Mouse (Mus musculus) intestine, embryonic 16.5 days (tissue): ENCODE data around the gene Fli1. TPM values are rescaled to one million over a fixed set of nuclear protein-coding genes. Genes with fewer than 3 reads are reported as not detected.

ENCODE experiments used
- ATAC-seq: fragments of 200-750 bp; cut with Nextera tagmentation; 2 replicates; pipeline ENCODE4 v1.8.0; 2017; ENCODE audit warnings: moderate TSS enrichment, moderate library complexity
- H3K27ac ChIP-seq: fragments of 300-500 bp; sonication (generic); 2 replicates; pipeline ENCODE4 v1.5.1; 2014; ENCODE audit warnings: mild to moderate bottlenecking, low read length
- H3K27me3 ChIP-seq: fragments of 300-500 bp; sonication (generic); replicated peaks from 2 replicates; pipeline ENCODE4 v1.6.1; 2014; ENCODE audit warnings: low read length, control low read depth, mixed read lengths; ENCODE audit not compliant: control insufficient read depth, insufficient read depth
- H3K36me3 ChIP-seq: fragments of 300-500 bp; sonication (generic); 2 replicates; pipeline ENCODE4 v1.6.1; 2014; ENCODE audit warnings: low read length, control low read depth; ENCODE audit not compliant: control insufficient read depth, insufficient read depth
- H3K4me1 ChIP-seq: fragments of 300-500 bp; sonication (generic); 2 replicates; pipeline ENCODE4 v1.6.1; 2014; ENCODE audit warnings: low read length, control low read depth, mixed read lengths; ENCODE audit not compliant: control insufficient read depth, insufficient read depth
- H3K4me2 ChIP-seq: fragments of 300-500 bp; sonication (generic); 2 replicates; pipeline ENCODE4 v1.6.1; 2014; ENCODE audit warnings: low read depth, low read length, control low read depth
- H3K4me3 ChIP-seq: fragments of 300-500 bp; sonication (generic); 2 replicates; pipeline ENCODE4 v1.5.1; 2014; ENCODE audit warnings: mild to moderate bottlenecking, low read length
- H3K9ac ChIP-seq: fragments of 300-500 bp; sonication (generic); 2 replicates; pipeline ENCODE4 v1.6.1; 2014; ENCODE audit warnings: low read depth, low read length
- H3K9me3 ChIP-seq: fragments of 300-500 bp; sonication (generic); 2 replicates; pipeline ENCODE4 v1.6.1; 2016; ENCODE audit warnings: low read length, control low read depth; ENCODE audit not compliant: control insufficient read depth
- WGBS: fragments of 180-500 bp; shearing (Covaris S2); extraction: QIAGEN DNeasy Blood & Tissue Kit; methylation state at CpG from one replicate; pipeline ENCODE4 v1.1.7; 2014; 5-methylcytosine and 5-hydroxymethylcytosine counted together
- polyA plus RNA-seq: library from polyadenylated mRNA; unstranded; fragments of >200 nt; fragmentation: Nextera tagmentation; extraction: Ambion mirVana; gene quantifications from 2 replicates; pipeline ENCODE4 v1.2.1, GENCODE M21; 2015

Gene Fli1
- polyA plus RNA-seq, 1 experiment from 2014 or later = 10.1 TPM

DNA sequence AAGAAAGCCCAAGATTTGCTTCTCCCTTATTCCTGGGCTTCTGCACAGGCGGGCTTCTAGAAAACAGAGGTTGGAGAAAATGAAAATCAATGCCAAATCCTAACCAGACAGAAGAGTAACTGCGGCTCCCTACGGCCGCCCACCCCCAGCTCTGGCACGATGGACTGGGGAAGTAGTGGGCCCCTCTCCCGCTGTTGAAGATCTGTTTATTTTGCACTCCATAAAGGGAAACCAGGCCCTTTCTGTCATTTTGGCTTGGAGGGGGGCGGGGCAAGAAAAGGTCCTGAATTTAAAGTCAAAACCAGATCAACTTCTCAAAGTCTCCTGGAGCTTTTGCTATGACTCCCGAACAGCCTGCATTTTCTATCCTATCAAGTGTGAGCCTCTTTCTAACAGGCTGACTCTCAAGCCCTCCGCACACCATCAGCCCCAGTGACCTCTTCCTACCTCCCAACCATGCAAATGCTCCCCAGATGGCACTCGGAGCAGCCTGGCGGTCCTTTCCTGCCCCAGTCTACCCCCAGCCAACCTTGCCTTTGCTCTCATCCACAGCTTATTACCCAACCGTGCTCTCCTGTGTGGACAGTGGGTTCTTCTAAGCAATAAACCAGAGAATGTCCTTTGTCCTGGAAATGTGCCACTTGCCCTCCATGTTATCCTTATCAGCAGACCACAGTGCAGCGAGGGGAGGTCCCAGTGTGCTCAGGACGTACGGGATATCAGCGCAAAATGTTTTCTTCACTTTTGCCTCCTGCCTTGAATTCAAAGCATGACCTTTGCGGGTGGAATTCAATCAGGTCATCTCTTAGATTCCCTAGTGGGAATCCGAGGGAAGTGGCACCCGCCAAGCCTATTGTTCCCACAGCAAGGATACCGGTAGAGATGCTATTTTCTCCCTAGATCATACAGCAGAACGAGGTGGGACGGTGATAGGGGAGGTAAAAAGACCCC is 23.3 kb downstream of the Fli1 start:
- ATAC-seq = peak; percentile 66
- no peaks in the 10 kb centered on the region for H3K36me3 ChIP-seq
- H3K27ac ChIP-seq = peak overlapping the region; percentile 55
- no peaks in the 10 kb centered on the region for H3K9me3 ChIP-seq
- peak overlapping the region; percentile 4 for H3K4me2 ChIP-seq
- H3K4me3 ChIP-seq = no peak overlapping the region
- H3K9ac ChIP-seq = no peak overlapping the region
- H3K27me3 ChIP-seq = no peaks in the 10 kb centered on the region
- H3K4me1 ChIP-seq = peaks cover 20% of the 10 kb centered on the region
- 51% methylated on average over 22 of the region's 22 CpGs for WGBS

DNA sequence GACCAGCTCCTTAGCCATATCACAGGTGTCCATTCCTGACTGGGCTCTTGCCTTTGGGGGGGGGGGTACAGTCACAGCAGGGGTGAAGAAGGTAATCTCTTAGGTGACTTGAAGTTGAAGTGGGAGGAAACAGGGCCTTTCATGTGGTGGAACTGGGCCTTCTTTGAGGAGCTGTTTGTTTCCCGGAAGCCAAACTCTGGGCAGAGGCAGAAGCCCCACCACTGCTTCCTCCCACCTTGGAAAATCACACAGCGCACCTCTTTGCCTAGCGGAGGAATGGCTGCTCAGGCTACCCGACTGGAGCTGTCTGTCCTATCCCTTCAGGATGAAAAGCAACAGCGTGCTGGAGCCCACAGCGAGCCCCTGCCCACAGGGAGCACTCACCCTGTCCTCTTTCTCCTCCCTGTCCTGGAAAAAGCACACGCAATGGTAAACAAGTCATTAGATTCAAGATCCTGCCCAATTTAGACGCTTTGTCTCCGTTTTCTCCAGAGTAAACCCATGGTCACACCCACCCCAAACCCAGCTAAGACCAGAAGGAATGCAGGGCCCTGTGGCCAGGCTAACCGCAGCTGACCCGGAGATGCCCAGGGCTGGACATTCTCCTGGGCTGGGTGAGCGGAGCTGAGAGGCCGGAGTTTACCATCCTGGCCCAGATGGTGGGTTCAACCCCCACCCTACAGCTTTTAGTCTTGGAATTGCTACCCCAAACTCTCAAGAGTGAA is 24.1 kb downstream of the Fli1 start:
- ATAC-seq = 0 out of 2 replicates have a peak, but pooled peaks have one; percentile 11
- Histone ChIP-seq H3K9me3 (no peaks in the 10 kb centered on the region), H3K36me3 (no peaks in the 10 kb centered on the region), H3K27ac (peak overlapping the region; percentile 45), H3K9ac (no peak overlapping the region; the same call in 1 of the 2 replicates), H3K27me3 (no peaks in the 10 kb centered on the region), H3K4me3 (no peak overlapping the region), H3K4me2 (peak overlapping the region; percentile 4), H3K4me1 (peaks cover 20% of the 10 kb centered on the region)
- WGBS = 50% methylated on average over 13 of the region's 13 CpGs

DNA sequence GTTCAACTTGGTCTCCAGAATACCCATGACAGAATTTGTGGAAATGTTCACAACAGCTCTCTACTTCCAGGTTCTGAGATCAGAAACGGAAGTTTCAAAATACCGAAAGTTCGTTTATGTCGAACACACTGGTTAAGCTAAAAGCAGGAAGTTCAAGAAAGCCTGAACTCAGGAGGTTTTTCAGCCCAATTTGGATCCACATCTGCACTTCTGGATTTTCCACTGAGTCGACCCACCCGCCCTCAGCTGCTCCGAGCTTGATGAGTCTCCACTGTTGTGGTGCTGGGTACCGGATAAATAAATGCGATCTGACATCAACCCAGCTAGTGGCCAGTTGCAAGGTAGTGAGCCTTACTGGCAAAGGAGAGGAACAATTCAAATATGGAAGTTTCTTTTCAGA is 26.0 kb downstream of the Fli1 start:
- H3K27me3 ChIP-seq = no peaks in the 10 kb centered on the region
- peak overlapping the region; percentile 5; the same call in 1 of the 2 replicates for H3K27ac ChIP-seq
- ATAC-seq = no peak
- WGBS = 70% methylated on average over 9 of the region's 9 CpGs
- no peak overlapping the region for H3K9ac ChIP-seq
- H3K36me3 ChIP-seq = no peaks in the 10 kb centered on the region
- no peak overlapping the region for H3K4me3 ChIP-seq
- H3K4me2 ChIP-seq = no peak overlapping the region
- no peaks in the 10 kb centered on the region for H3K9me3 ChIP-seq
- peaks cover 20% of the 10 kb centered on the region for H3K4me1 ChIP-seq

DNA sequence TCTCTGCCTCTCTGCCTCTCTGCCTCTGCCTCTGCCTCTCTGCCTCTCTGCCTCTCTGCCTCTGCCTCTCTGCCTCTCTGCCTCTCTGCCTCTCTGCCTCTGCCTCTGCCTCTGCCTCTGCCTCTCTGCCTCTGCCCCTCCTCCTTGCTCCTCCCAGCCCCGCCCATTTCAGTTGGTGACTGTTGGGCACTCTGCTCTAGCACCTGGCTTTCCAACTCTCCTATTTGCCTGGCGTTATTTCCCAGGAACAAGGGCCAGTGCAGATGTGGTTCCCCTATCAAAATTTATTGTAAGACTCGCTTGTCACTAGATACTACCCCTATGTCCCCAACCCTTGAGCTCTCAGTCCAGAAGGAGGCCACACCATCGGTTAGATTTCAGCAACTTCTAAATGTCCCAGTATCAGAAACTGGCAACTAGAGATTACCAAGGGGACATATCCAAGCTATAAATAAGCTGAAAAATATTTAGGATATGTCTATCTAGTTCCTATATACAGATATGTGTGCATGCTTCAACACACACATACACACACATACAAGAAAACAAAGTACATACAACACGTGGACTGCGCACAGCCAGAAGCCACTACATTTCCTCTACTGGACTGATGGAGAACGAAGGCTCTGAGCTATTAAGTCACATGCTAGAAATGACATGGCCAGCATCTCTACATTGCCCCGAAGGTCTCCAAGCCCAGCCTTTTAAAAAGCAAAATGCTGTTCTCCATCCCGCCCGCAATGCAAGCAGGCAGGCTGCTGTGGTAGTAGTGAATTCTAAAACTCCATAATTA is 26.6 kb downstream of the Fli1 start:
- H3K4me2 ChIP-seq = no peak overlapping the region
- WGBS = 77% methylated on average over 10 of the region's 10 CpGs
- no peaks in the 10 kb centered on the region for H3K27me3 ChIP-seq
- peak overlapping the region; percentile 5; the same call in 1 of the 2 replicates for H3K27ac ChIP-seq
- H3K9ac ChIP-seq = no peak overlapping the region
- H3K4me3 ChIP-seq = no peak overlapping the region
- H3K9me3 ChIP-seq = no peaks in the 10 kb centered on the region
- peaks cover 18% of the 10 kb centered on the region for H3K4me1 ChIP-seq
- no peak for ATAC-seq
- H3K36me3 ChIP-seq = no peaks in the 10 kb centered on the region

DNA sequence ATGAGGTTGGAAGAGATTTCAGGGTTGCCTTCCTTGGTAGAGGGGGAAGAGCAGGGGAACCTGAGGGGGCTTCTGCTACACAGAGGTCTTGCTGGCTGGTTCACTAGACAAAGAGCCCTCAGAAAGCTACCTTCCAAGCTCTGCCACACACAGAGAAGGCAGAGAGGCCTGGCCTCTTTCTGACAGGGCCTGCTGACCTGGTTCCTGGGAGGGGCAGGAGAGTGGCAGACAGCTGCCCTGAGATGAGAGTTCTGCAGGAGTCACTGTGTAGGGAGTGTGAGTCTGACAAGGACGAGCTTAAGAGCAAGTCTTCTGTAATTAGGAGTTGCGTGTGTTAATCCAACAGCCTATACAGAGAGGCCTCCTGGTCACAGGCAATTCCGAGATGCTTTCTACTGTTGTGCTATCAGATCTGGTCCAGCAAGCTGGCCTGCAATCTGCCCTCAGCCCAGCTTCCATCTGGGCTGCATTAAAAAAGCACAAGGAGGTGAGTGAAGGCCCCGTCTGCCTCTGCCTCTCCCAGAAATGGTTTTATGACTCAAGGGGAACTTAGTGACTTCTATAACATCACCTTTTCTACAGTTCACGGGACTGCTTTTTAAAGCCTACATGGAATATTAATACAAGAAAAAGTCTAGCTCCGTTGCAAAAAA is 28.1 kb downstream of the Fli1 start:
- H3K27me3 ChIP-seq = no peaks in the 10 kb centered on the region
- H3K36me3 ChIP-seq = no peaks in the 10 kb centered on the region
- H3K9me3 ChIP-seq = no peaks in the 10 kb centered on the region
- peaks cover 13% of the 10 kb centered on the region for H3K4me1 ChIP-seq
- H3K4me3 ChIP-seq = no peak overlapping the region
- no peak overlapping the region for H3K4me2 ChIP-seq
- no peak overlapping the region for H3K9ac ChIP-seq
- H3K27ac ChIP-seq = no peak overlapping the region
- 77% methylated on average over 6 of the region's 6 CpGs for WGBS
- ATAC-seq = no peak

DNA sequence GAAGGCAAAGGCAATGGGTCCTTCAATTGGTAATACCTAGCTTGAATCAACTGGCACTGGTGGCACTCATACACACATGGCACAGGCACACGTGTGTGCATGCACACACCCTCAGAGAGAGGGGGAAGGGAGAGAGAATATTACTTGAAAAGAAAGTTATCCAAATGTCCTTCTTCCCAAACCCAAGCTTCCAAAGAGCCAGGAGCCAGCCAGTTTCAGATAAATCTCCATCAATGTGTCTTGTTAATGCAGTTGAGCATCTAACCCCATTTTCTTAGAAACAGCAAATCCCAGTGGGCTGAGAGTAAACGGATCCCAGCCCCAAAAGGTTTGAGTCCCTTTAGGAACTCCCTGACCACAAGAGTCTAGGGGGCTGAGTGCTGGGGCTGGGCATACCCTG is 29.2 kb downstream of the Fli1 start:
- H3K9ac ChIP-seq = no peak overlapping the region
- H3K4me1 ChIP-seq = peaks cover 3% of the 10 kb centered on the region
- H3K27ac ChIP-seq = no peak overlapping the region
- H3K36me3 ChIP-seq = no peaks in the 10 kb centered on the region
- H3K4me3 ChIP-seq = no peak overlapping the region
- H3K9me3 ChIP-seq = no peaks in the 10 kb centered on the region
- WGBS = 65% methylated on average over 2 of the region's 2 CpGs
- H3K27me3 ChIP-seq = no peaks in the 10 kb centered on the region
- ATAC-seq = no peak
- no peak overlapping the region for H3K4me2 ChIP-seq

DNA sequence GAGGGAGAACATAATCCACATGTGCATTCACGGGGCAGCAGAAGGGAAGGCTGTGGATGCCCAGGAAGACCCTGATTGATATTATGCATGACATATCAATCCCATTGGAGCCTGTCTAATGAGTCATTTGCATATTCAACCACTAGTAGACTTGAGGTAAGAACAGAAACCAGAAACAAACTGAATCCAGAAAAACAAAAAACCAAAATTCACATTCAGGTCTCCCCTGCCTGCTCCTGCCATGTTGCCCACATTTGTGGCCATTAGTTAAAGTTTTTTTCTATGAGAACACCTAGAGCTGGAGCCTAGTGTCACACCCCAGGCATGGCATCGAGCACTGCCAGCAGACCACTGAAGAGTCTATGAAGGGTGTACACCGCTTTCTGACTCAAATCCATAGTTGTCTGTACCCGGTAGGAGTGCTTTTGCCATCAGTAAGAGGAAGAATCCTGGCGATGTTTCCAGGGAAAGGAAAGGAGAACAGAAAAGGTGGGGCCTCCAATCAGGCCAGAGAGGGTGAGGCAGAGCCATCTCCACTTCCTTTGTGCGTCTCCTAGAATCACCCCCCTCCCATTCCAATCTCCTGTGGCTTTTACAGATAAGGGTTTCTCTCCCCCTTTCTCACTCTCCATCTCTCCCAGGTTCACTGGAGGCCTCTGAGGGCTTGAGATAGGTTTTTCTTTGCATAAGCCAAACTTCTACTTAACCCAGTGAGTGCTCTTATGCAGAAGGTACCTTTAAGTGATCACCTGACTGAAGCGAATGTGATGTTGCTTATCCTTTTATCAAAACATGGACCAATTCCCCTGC is 32.0 kb downstream of the Fli1 start:
- no peak for ATAC-seq
- no peak overlapping the region for H3K9ac ChIP-seq
- peaks cover 6% of the 10 kb centered on the region; the same call in 1 of the 2 replicates for H3K4me1 ChIP-seq
- H3K4me2 ChIP-seq = no peak overlapping the region
- H3K9me3 ChIP-seq = no peaks in the 10 kb centered on the region
- no peaks in the 10 kb centered on the region for H3K36me3 ChIP-seq
- H3K4me3 ChIP-seq = no peak overlapping the region
- H3K27me3 ChIP-seq = no peaks in the 10 kb centered on the region
- no peak overlapping the region for H3K27ac ChIP-seq
- 83% methylated on average over 7 of the region's 7 CpGs for WGBS

DNA sequence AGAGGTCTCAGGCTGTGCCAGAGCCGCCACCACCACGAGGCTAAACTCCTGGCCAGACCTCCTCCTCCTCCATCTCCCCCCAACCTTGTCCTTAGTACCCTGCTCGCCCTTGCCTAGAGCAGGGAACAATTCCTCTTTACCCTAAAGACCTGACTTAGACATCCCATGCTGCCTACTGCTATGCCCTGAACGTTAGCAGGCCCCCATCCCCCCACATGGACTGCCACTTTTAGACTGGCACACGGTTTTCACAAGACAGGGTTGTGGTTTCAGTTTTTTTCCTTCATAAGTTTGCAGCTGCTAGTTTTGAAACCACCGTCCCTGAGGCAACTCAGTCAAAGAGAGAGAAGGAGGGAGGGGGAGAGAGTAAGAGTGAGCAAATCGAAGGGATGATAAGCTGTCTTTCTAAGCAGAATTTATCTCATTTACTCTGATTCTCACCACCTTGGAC is 32.9 kb downstream of the Fli1 start:
- no peak for ATAC-seq
- WGBS = 64% methylated on average over 7 of the region's 7 CpGs
- H3K4me2 ChIP-seq = no peak overlapping the region

More for the DNA sequence above, 32.9 kb downstream of the Fli1 start:
- Histone ChIP-seq H3K27me3 (no peaks in the 10 kb centered on the region), H3K36me3 (no peaks in the 10 kb centered on the region), H3K9ac (no peak overlapping the region), H3K4me3 (no peak overlapping the region), H3K27ac (no peak overlapping the region), H3K9me3 (no peaks in the 10 kb centered on the region), H3K4me1 (peaks cover 6% of the 10 kb centered on the region; the same call in 1 of the 2 replicates)
